Mouse (Mus musculus) C2C12 (cell line): Measurements from ENCODE around the gene Ring1. TPM values are rescaled to one million over a fixed set of nuclear protein-coding genes. Genes with fewer than 3 reads are reported as not detected.

Source experiments
- H3K27me3 ChIP-seq: one replicate; pipeline ENCODE4 v1.6.1; 2011; ENCODE audit not compliant: control insufficient read depth, insufficient read depth, insufficient read length
- H3K36me3 ChIP-seq: one replicate; pipeline ENCODE4 v1.6.1; 2011; ENCODE audit not compliant: control insufficient read depth, insufficient read depth
- H3K4me3 ChIP-seq: one replicate; pipeline ENCODE4 v1.5.1; 2011; ENCODE audit warnings: mild to moderate bottlenecking, control low read depth; ENCODE audit not compliant: poor library complexity, insufficient read depth, severe bottlenecking
- H3K79me2 ChIP-seq: one replicate; pipeline ENCODE4 v1.6.1; 2011; ENCODE audit not compliant: control insufficient read depth, insufficient read depth
- H3K79me3 ChIP-seq: one replicate; pipeline ENCODE4 v1.6.1; 2011; ENCODE audit warnings: low read depth, control low read depth
- H3ac ChIP-seq: one replicate; pipeline ENCODE3; 2011; ENCODE audit warnings: low read depth; ENCODE audit not compliant: control insufficient read depth, insufficient read length
- CEBPB ChIP-seq: IDR thresholded peaks from one replicate; pipeline ENCODE4 v1.6.1; 2011; ENCODE audit warnings: low read depth, mild to moderate bottlenecking, control low read depth, moderate library complexity
- CTCF ChIP-seq: IDR thresholded peaks from one replicate; pipeline ENCODE4 v1.5.1; 2011; ENCODE audit not compliant: control insufficient read depth, insufficient read depth, insufficient read length
- FOSL1 ChIP-seq: IDR thresholded peaks from one replicate; pipeline ENCODE4 v1.8.0; 2011; ENCODE audit warnings: mild to moderate bottlenecking, low read length; ENCODE audit not compliant: poor library complexity, insufficient read depth, severe bottlenecking
- MAX ChIP-seq: IDR thresholded peaks from one replicate; pipeline ENCODE4 v1.6.1; 2011; ENCODE audit warnings: mild to moderate bottlenecking, control low read depth
- MYOD1 ChIP-seq: IDR thresholded peaks from one replicate; pipeline ENCODE4 v1.6.1; 2011; ENCODE audit warnings: low read depth; ENCODE audit not compliant: control insufficient read depth, insufficient read length
- MYOG ChIP-seq: IDR thresholded peaks from one replicate; pipeline ENCODE4 v1.6.1; 2011; ENCODE audit not compliant: control insufficient read depth, insufficient read length; ENCODE audit errors: extremely low read depth
- USF1 ChIP-seq: IDR thresholded peaks from one replicate; pipeline ENCODE4 v1.6.1; 2011; ENCODE audit warnings: low read depth, mild to moderate bottlenecking, control low read depth, moderate library complexity
- polyA plus RNA-seq: library from polyadenylated mRNA; unstranded; fragments of >200 nt; fragmentation: generic; extraction: Trizol; gene quantifications from one replicate; pipeline ENCODE4 v1.2.1, GENCODE M21; 2012; ENCODE audit warnings: missing spikeins

Ring1 gene
- polyA plus RNA-seq, 1 experiment, result 26.8 TPM

DNA sequence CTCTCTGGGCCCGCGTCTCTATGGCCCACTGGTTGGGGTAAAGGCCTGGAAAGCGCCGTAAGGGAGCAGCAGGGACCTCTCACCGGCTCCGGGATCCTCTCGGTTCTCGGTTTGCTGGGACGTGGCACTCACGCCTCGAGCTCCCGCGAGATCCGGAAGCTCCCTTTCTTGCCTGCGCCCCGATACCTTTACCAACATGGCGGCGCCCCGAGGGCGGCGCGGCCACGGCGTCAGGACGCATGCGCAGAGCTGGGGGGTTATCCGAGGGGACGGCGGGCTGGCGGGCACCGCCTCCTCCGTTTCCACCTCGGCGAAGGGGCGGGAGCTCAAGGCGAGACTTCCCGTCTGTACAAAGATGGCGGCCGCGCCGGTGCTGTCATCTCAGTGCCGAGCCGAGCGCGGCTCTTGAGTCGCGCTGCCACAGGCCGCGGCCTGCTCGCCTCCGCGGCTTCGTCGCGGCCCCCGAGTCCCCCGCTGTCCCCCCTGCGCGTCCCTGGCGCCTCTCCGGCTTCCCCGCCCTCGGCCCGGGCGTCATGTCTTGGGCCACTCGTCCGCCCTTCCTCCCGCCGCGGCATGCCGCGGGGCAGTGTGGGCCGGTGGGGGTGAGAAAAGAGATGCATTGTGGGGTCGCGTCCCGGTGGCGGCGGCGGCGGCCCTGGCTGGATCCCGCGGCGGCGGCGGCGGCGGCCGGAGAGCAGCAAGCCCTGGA, 7.1 kb upstream of the Ring1 start, which contains the start of the genes Slc39a7 and Rxrb:
TSS of gene Slc39a7 (minus strand) at position 218 of the 709 bp plus-strand sequence.
TSS of gene Rxrb (plus strand) at position 348 of the 709 bp plus-strand sequence.
- Histone ChIP-seq H3K79me2 (peaks cover 57% of the 10 kb centered on the region), H3K27me3 (no peaks in the 10 kb centered on the region), H3K79me3 (peaks cover 32% of the 10 kb centered on the region), H3K4me3 (peak within 1 kb of the TSS; percentile 96), H3K36me3 (peaks cover 37% of the 10 kb centered on the region), H3ac (peak within 1 kb of the TSS; percentile 97)
- TF ChIP-seq MYOG, result no peak
- no peak for TF ChIP-seq MYOD1
- TF ChIP-seq USF1, result no peak
- TF ChIP-seq CEBPB, result no peak
- no peak for TF ChIP-seq FOSL1
- no peak for TF ChIP-seq CTCF
- TF ChIP-seq MAX, result no peak

DNA sequence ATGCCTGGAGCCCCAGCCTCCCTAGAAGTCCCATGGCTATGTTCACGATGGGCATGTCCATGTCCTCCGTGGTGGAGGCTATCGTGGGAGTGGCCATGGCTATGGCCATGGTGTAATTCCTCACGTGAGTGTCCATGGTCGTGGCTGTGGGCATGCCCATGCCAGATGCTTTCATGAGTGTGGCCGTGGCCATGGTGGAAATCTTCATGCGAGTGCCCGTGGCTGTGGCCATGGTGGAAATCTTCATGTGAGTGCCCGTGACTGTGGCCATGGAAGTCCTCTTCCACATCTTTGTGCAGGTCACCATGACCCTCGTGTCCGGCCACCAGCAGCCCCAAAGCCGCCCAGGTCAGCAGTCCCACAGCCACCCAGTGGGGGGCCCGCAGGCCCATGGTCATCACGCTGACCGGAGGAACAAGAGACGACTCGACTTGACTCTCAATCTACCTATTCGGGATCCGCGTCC, 6.4 kb upstream of the Ring1 start:
- Histone ChIP-seq H3K4me3 (peak overlapping the region; percentile 96), H3K79me2 (peaks cover 57% of the 10 kb centered on the region), H3K79me3 (peaks cover 32% of the 10 kb centered on the region), H3K27me3 (no peaks in the 10 kb centered on the region), H3K36me3 (peaks cover 30% of the 10 kb centered on the region), H3ac (peak overlapping the region; percentile 97)
- TF ChIP-seq CEBPB (no peak), MYOG (no peak), CTCF (no peak), MYOD1 (no peak), FOSL1 (no peak), MAX (no peak), USF1 (no peak)

DNA sequence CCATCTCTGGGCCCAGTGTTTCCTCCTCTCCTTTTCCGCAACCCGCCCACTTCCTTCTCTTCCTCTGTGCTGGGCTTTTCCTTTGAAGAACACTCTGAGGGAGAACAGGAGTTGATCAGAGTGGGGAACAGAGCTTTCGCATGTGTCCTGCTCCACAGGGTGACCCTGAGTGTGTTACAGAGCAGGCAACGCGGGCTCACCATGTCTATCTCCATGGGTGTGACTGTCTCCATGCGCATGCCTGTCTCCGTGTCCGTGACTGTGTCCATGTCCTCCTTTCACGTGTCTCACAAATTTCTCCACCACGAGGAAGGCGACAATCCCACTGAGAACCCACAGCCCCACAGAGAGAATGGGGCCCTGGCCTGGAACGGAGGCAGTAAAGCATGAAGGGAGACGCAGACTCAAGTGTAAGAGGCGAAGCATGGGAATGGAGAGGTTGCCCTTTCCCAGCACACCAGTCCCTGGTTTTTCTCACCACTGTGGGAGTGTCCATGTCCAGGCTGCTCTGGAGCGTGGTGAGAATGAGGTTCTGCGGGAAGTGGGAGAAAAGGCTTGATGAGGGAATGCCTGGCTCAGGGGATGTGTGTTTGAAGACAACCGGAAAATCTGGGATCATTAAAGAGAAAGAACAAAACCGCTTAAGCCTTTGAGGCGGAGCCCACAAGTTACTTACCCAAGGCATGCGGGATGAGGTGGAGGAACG, 5.6 kb upstream of the Ring1 start:
- peaks cover 57% of the 10 kb centered on the region for H3K79me2 ChIP-seq
- no peaks in the 10 kb centered on the region for H3K27me3 ChIP-seq
- peak overlapping the region; percentile 96 for H3K4me3 ChIP-seq
- H3K79me3 ChIP-seq, result peaks cover 32% of the 10 kb centered on the region
- H3K36me3 ChIP-seq, result peaks cover 24% of the 10 kb centered on the region
- peak overlapping the region; percentile 97 for H3ac ChIP-seq
- TF ChIP-seq CTCF (no peak), USF1 (no peak), MAX (no peak), MYOG (no peak), FOSL1 (no peak)

DNA sequence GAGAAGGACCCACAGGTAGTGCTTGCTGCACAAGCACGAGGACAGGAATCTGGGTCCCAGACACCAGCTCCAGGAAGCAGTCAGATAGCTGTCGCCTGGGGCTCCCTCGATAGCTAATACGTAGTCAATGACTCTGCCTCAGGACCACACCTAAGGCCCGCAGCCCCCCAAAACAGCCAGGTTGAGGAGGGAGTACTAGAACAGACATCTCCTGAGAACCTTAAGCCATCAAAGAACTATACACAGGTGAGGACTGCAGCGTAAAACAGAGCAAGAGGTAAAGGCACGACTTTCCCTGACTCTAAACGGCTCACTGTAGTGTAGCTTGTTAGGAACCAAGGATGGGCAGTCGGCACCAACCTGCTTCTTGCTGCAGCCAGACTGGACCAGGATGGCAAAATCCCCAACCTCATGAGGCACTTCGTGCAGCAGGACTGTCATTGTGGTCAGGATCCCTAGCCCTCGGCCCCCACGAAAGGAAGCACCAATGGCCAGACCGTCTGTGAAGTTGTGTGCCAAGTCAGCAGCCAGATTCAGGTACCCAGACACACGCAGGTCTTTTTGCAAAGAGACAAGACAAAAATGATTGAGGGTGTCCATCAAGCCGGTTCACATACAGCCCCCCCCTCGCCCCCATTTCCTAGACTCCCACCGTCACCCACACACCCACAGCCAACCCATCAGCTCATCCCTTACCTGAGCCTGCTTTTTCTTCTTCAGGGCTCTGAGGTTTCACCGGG, 4.8 kb upstream of the Ring1 start:
- Histone ChIP-seq H3K27me3 (no peaks in the 10 kb centered on the region), H3K79me3 (peaks cover 32% of the 10 kb centered on the region), H3ac (no peak overlapping the region), H3K79me2 (peaks cover 54% of the 10 kb centered on the region), H3K36me3 (peaks cover 24% of the 10 kb centered on the region), H3K4me3 (peak overlapping the region; percentile 96)
- TF ChIP-seq MYOD1 (no peak), MYOG (no peak), FOSL1 (no peak), USF1 (no peak), CTCF (no peak), CEBPB (no peak), MAX (no peak)

DNA sequence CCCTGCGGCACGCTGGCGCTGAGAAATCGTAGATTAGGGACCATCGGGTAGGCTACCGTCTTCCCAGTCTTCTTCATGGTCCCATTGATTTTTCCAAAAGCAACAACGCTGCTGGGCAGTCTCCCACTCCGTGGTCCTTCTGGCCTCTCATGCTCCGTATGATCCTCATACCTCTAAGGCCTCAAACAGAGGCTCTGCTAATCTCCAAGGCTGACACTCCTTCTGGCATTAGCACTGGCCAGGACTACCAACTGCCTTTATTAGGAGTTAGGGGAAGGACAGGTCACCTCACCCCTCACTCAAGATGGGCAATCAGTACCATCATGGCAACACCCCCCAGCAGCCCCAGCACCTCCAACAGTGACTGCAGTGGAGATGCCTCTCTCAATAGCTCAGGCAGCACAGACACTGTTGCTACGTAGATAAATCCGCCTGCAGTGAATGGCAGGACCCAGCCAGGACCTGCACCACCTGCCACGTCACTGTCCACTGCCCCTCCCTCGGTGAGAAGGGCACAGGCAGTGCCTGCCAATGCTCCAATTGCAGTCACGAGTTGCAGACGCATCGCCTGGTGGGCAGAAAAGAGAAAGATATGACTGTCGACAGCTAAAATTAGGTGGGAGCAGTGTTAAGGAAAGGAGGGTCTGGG, 4.1 kb upstream of the Ring1 start:
- Histone ChIP-seq H3K27me3 (no peaks in the 10 kb centered on the region), H3K79me3 (peaks cover 32% of the 10 kb centered on the region), H3K79me2 (peaks cover 48% of the 10 kb centered on the region), H3K4me3 (no peak overlapping the region), H3K36me3 (peaks cover 24% of the 10 kb centered on the region), H3ac (no peak overlapping the region)
- no peak for TF ChIP-seq MYOG
- TF ChIP-seq CEBPB, result no peak
- TF ChIP-seq MYOD1, result no peak
- no peak for TF ChIP-seq CTCF
- no peak for TF ChIP-seq USF1
- TF ChIP-seq MAX, result no peak
- no peak for TF ChIP-seq FOSL1
